Mouse (Mus musculus) heart, postnatal 0 days (tissue): ENCODE data around the gene Rbl2. TPM values are rescaled to one million over a fixed set of nuclear protein-coding genes. Genes with fewer than 3 reads are reported as not detected.

ENCODE experiments used
- ATAC-seq: fragments of 200-750 bp; cut with Nextera tagmentation; 2 replicates; pipeline ENCODE4 v1.8.0; 2017; ENCODE audit warnings: low read depth, moderate number of reproducible peaks, moderate library complexity; ENCODE audit not compliant: insufficient read depth
- DNase-seq: peaks from one replicate; pipeline ENCODE4 v3.0.0-alpha.2; 2016; ENCODE audit warnings: low spot score
- H3K27ac ChIP-seq: fragments of 300-500 bp; sonication (generic); 2 replicates; pipeline ENCODE4 v1.5.1; 2014; ENCODE audit warnings: low read depth, mild to moderate bottlenecking
- H3K27me3 ChIP-seq: fragments of 300-500 bp; sonication (generic); 2 replicates; pipeline ENCODE4 v1.6.1; 2014; ENCODE audit warnings: low read length, mixed read lengths; ENCODE audit not compliant: control insufficient read depth, insufficient read depth
- H3K36me3 ChIP-seq: fragments of 300-500 bp; sonication (generic); replicated peaks from 2 replicates; pipeline ENCODE4 v1.6.1; 2014; ENCODE audit warnings: low read length, mixed read lengths; ENCODE audit not compliant: control insufficient read depth, insufficient read depth
- H3K4me1 ChIP-seq: fragments of 300-500 bp; sonication (generic); 2 replicates; pipeline ENCODE4 v1.6.1; 2014; ENCODE audit warnings: antibody characterized with exemption; ENCODE audit not compliant: control insufficient read depth, insufficient read depth
- H3K4me2 ChIP-seq: fragments of 300-500 bp; sonication (generic); 2 replicates; pipeline ENCODE4 v1.6.1; 2014; ENCODE audit warnings: low read depth, mild to moderate bottlenecking, low read length, moderate library complexity
- H3K4me3 ChIP-seq: fragments of 300-500 bp; sonication (generic); 2 replicates; pipeline ENCODE4 v1.5.1; 2014; ENCODE audit warnings: low read depth, low read length
- H3K9ac ChIP-seq: fragments of 300-500 bp; sonication (generic); replicated peaks from 2 replicates; pipeline ENCODE4 v1.6.1; 2014; ENCODE audit warnings: low read depth, low read length, mixed read lengths
- H3K9me3 ChIP-seq: fragments of 300-500 bp; sonication (generic); replicated peaks from 2 replicates; pipeline ENCODE4 v1.6.1; 2016; ENCODE audit warnings: low read length; ENCODE audit not compliant: control insufficient read depth
- CTCF ChIP-seq: IDR thresholded peaks from 2 replicates; pipeline ENCODE4 v1.5.1; 2016; ENCODE audit warnings: antibody characterized with exemption, control low read depth, low read depth
- EP300 ChIP-seq: IDR thresholded peaks from 2 replicates; pipeline ENCODE4 v1.6.1; 2016; ENCODE audit warnings: antibody characterized with exemption, low read depth
- WGBS: fragments of 180-500 bp; shearing (Covaris S2); extraction: QIAGEN DNeasy Blood & Tissue Kit; methylation state at CpG from one replicate; pipeline ENCODE4 v1.1.7; 2014; 5-methylcytosine and 5-hydroxymethylcytosine counted together
- polyA plus RNA-seq: library from polyadenylated mRNA; unstranded; fragments of >200 nt; fragmentation: Nextera tagmentation; extraction: Ambion mirVana; gene quantifications from 2 replicates; pipeline ENCODE4 v1.2.1, GENCODE M21; 2015
- total RNA-seq: library from RNA; depleted of rRNA; stranded (reverse); fragments of >200 nt; gene quantifications from 2 replicates; pipeline ENCODE4 v1.2.3, GENCODE M21; 2014; ENCODE audit warnings: low replicate concordance

The Rbl2 gene
- total and polyA plus RNA-seq, 2 experiments from 2014 or later: 10.9 to 20.1 TPM

GRCm38 (mm10) chr8:91081911-91082310 lies 12.1 kb downstream of the Rbl2 start:
- H3K27me3 ChIP-seq: no peaks in the 10 kb centered on the region
- H3K36me3 ChIP-seq: peaks cover 64% of the 10 kb centered on the region
- DNase-seq (no peak), ATAC-seq (no peak)
- H3K9me3 ChIP-seq: no peaks in the 10 kb centered on the region
- TF ChIP-seq EP300 (no peak), CTCF (no peak)
- no peak overlapping the region for H3K4me3 ChIP-seq
- H3K27ac ChIP-seq: no peak overlapping the region; the same call in 1 of the 2 replicates
- WGBS: 66% methylated on average over 7 of the region's 7 CpGs
- peak overlapping the region; percentile 18; the same call in 1 of the 2 replicates for H3K4me2 ChIP-seq
- peaks cover 3% of the 10 kb centered on the region; the same call in 1 of the 2 replicates for H3K4me1 ChIP-seq
- H3K9ac ChIP-seq: no peak overlapping the region

- Histone ChIP-seq H3K4me1 (peaks cover 3% of the 10 kb centered on the region; the same call in 1 of the 2 replicates), H3K27me3 (no peaks in the 10 kb centered on the region), H3K4me2 (no peak overlapping the region), H3K36me3 (peaks cover 66% of the 10 kb centered on the region), H3K9ac (no peak overlapping the region), H3K9me3 (no peaks in the 10 kb centered on the region), H3K4me3 (no peak overlapping the region), H3K27ac (no peak overlapping the region)
- 80% methylated on average over 12 of the region's 12 CpGs for WGBS
- TF ChIP-seq EP300 (no peak), CTCF (no peak)
- no peak for DNase-seq
- no peak for ATAC-seq
Observed at GRCm38 (mm10) chr8:91082428-91082827, 12.6 kb downstream of the Rbl2 start.

DNA sequence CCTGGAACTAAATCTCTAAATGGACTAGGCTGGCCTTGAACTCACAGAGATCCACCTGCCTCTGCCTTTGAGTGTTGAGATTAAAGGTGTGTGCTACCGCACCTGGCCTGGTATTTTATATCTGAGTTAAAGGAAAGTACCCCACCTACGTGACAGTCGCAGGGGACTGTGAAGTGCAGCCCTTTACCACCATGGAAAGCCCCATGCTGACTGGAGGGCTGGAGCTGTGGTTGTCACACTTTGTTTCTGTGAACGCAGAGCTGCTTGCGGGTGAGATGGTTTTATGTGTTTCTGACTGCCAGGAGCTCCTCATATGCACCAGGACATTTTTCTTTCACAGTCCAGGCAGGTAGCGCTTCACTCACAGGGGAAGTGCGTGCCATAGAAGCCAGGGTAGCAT lies 18.6 kb downstream of the Rbl2 start:
- no peak for TF ChIP-seq EP300
- TF ChIP-seq CTCF: no peak
- Histone ChIP-seq H3K4me1 (no peaks in the 10 kb centered on the region), H3K27me3 (no peaks in the 10 kb centered on the region), H3K4me2 (no peak overlapping the region), H3K36me3 (peaks cover 92% of the 10 kb centered on the region), H3K4me3 (no peak overlapping the region), H3K9ac (no peak overlapping the region), H3K27ac (no peak overlapping the region), H3K9me3 (no peaks in the 10 kb centered on the region)
- DNase-seq (no peak), ATAC-seq (no peak)
- 92% methylated on average over 7 of the region's 7 CpGs for WGBS

DNA sequence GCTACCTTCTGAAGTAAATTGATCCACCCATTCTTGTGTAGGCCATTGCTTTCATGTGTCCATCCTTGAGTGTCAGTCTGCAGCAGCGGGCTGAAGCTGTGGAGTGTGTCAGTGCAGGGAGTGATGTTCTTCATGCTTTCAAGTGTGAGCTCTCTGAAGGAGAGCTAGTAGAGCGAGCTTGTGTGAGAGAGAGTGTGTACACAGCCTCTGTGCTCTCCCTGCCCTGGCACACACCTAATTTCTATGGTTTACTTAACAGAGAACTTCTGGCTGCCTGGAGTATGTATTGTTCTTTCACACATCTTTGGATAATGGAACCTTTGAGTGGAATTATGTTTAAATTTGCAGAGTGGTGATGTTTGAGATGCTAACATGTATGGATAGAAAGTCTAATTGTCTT lies 19.7 kb downstream of the Rbl2 start:
- ATAC-seq: no peak

DNA sequence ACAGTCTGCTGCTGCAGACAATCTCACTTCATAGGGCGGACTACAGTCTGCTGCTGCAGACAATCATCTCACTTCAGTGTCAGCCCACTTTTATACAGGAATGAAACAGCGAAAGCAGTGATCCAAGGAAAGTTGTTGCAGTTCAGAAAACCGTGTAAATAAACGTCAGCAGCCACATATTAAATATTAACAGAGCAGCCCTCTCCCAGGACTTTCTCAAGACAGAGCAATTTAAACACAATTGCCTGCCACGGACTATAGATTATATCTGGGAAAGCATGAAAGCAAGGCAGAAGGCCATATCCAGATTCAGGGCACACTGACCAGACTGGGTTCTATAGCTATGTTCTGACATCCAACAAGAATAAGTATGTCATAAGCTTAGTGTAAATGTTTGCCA lies 24.3 kb downstream of the Rbl2 start:
- ATAC-seq (no peak), DNase-seq (no peak)
- Histone ChIP-seq H3K4me2 (no peak overlapping the region), H3K27me3 (no peaks in the 10 kb centered on the region), H3K27ac (no peak overlapping the region), H3K9me3 (no peaks in the 10 kb centered on the region), H3K4me3 (no peak overlapping the region), H3K36me3 (peaks cover 83% of the 10 kb centered on the region), H3K9ac (no peak overlapping the region), H3K4me1 (no peaks in the 10 kb centered on the region)
- TF ChIP-seq EP300: no peak
- no peak for TF ChIP-seq CTCF
- WGBS: 91% methylated on average over 5 of the region's 5 CpGs

More for the DNA sequence above, 19.7 kb downstream of the Rbl2 start:
- DNase-seq: no peak
- Histone ChIP-seq H3K4me3 (no peak overlapping the region), H3K27me3 (no peaks in the 10 kb centered on the region), H3K27ac (no peak overlapping the region), H3K36me3 (peaks cover 86% of the 10 kb centered on the region), H3K4me1 (no peaks in the 10 kb centered on the region), H3K9ac (no peak overlapping the region), H3K9me3 (no peaks in the 10 kb centered on the region), H3K4me2 (no peak overlapping the region)
- 90% methylated on average over 2 of the region's 2 CpGs for WGBS
- TF ChIP-seq EP300 (no peak), CTCF (no peak)

DNA sequence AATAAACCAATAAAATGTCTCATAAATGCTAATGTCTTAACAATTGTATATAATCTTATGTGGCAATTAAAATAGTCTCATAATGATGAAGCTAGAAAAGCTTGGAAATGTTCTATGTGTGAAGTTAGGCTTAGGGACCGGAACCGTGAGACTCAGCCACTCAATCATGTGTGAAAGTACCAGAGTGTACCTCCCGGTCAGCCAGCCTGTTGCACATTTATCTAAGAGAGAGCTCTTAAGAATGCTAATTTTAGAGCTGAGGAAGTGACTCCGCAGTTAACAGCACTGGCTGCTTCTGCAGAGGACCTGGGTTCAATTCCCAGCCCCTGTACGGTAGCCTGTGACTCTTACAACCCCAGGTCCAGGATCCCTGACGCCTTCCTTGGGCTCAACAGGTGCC lies 28.2 kb downstream of the Rbl2 start:
- H3K9me3 ChIP-seq: no peaks in the 10 kb centered on the region
- 46% methylated on average over 6 of the region's 6 CpGs for WGBS
- no peak overlapping the region for H3K4me2 ChIP-seq
- no peaks in the 10 kb centered on the region for H3K27me3 ChIP-seq
- TF ChIP-seq EP300 (no peak), CTCF (no peak)
- no peak overlapping the region for H3K4me3 ChIP-seq
- H3K27ac ChIP-seq: no peak overlapping the region
- no peak overlapping the region for H3K9ac ChIP-seq
- ATAC-seq (no peak), DNase-seq (peak; percentile 26)
- H3K36me3 ChIP-seq: peaks cover 72% of the 10 kb centered on the region
- H3K4me1 ChIP-seq: no peaks in the 10 kb centered on the region
